Mouse (Mus musculus): ENCODE data around the gene Smok2a.
"Not testable (repeated sequence)": the region's sequence is repeated elsewhere in the genome, so short reads cannot be mapped to it uniquely, and the experiment has no call there.

The Smok2a gene

DNA sequence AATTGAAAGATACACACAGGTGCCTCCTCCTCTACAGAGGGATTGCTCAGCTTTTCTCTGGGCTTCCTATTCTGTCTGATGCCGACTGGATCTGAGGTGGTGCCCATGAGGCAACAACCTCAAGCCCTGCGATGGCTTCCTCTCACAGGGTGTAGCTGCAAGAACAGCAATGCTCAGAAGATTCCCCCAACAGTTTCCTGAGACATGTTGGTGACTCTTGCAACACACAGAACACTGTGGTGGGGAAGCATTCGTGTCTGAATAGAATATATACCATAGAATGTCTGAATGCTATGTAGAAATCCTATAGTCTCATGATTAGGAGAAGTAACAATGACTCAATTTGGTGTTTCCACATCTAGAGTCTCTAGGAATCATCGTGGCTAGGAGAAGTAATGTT, 6.8 kb upstream of the Smok2a start:
- no peak for DNase-seq (ENCODE audit: low spot score in 2 of 2)

DNA sequence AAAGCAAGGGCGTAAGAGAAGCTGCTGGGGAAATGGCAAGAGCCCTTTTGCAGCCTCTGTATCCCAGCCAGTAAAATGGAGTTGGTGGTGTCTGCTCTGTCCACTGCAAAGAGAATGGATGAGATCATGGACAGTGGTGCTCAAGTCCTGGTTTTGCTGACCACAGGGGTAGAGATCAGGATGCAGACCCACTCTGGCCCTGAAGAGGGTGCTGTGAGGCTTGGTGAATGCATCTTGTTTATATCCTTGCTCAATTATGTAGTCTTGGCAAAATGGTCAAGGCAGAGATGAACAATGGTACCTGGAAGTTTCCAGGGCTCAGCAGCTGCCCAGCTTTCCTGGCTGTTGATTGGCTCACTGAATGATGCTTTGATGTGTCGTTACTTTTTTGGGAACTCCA, 5.4 kb upstream of the Smok2a start:
- no peak for DNase-seq (ENCODE audit: low spot score in 2 of 2)

DNA sequence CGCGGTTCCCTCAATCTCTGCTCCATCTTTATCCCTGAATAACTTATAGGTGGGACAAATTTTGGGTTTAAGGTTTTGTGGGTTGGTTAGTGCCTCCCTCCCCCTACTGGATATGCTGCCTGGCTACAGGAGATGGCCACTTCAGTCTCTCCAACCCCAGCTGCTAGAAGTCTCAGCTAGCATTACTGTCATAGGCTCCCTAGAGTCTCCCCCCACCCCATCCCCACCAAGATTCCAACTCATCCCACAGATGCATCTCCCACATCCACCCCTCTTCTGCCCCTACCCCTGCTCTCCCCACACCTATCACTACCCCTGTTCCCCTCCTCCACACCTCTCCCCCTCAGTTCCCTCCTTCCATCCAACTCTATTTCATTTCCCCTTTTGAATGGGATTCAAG, 933 bp downstream of the Smok2a start:
- not testable (repeated sequence) for DNase-seq (ENCODE audit: low spot score in 2 of 2)

DNA sequence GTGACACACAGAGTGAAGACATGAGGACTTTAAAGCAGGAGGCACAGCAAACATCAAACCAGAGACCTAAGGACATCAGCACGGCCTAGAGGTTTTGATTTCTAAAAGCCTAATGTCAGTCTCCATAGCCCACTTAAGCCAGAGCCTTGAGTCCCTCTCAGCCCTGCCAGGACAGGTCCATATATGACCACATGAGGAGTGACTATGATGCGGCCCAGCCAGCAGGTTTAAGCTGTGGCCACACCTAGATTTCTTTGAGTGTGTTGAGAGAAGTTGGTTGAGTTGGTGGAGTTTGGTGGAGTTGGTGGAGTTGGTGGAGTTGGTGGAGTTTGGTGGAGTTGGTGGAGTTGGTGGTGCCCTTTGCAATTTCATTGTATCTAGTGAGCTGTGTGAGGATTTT, 9.0 kb downstream of the Smok2a start, which contains the start of gene Smok2b:
Smok2b (plus strand) TSS at position 301 of the 400 bp plus-strand sequence.
- DNase-seq (ENCODE audit: low spot score in 2 of 2), result not testable (repeated sequence)

DNA sequence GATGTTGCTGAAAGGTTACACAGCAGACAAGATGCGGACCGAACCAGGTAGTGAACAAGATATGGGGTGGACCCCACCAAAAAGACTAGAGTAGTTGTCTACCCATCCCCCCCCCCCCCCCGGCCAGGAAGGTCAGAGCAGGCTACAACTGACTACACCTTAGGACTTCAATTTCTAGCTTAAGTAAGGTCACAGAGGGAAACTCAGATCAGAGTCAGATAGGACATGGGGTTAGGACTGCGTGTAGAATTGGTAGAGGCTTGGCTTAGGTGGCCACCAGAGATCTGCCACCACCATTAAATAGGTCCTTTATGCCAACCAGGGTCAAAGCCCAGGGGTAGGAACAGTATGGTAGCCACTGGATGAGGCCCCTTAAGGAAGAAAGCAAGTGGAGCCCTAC, 18.5 kb downstream of the Smok2a start:
- not testable (repeated sequence) for DNase-seq (ENCODE audit: low spot score in 2 of 2)

DNA sequence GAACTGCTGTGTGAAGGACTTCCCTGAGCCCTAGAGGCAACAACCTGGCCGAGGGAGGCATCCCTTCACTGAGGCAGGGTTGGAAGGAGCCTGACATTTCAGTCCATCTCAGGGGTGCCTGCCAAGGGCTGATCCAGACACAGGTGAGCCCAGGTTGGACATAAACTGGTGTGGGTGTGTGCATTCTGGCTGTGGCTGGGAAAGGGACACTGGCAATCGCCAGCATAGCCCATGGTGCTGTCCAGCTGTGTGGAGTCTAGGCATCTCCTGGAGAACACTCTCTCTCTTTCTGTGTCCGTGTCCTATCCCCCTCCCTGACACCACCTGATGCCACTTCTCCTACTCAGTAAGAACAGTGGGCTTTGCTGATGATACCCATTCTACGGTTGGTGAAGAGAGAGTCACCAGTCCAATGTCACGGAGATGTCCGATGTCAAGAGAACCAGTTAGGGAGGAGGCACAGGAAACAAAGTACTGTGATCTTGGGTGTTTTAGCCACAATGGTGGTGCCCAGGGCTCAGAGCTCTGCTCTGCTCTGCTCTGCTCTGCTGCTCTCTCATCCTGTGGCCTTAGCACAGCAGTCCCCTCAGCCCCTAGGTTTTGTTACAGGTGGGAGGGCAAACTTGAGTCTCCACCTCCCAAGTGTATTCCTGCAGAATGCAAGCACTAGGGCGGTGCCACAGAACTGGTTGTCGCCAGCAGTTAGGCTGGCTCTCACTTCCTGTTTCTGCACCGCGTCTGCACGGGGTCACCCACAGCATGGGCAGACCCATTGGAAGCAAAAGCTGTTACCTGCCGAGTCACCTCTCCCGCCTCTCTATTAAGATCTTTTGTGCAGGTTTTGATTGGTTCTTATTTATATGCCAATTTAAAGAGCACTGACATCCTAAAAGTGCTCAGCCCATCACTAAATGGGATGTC, 20.1 kb downstream of the Smok2a start:
- not testable (repeated sequence) for DNase-seq (ENCODE audit: low spot score in 2 of 2)

DNA sequence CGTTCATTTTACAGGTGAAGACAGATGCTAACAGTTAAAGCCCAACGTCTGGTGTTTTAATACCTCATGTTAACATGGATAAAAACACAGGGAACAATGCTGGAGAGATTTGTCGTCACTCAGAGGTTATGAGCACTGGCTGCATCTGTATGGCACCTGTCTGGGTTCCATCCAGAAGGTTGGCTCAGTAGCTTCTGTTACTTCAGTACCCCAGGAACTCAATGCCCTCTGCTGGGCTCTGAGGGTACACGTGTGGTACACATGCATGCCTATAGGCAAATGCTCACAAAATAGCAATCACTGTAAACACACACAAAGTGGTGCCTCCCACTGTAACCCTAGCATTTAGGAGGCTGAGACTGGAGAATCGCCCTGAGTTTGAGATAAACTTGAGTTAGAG, 33.8 kb downstream of the Smok2a start:
- DNase-seq (ENCODE audit: low spot score in 2 of 2), result not testable (repeated sequence)
